Mouse (Mus musculus): ENCODE measurements around the gene Ptpra. TPM values are rescaled to one million over a fixed set of nuclear protein-coding genes. Genes with fewer than 3 reads are reported as not detected.
A peak's percentile ranks its signal among the peaks of the same experiment; 100 is the strongest.
"Not testable (repeated sequence)": the region's sequence is repeated elsewhere in the genome, so short reads cannot be mapped to it uniquely, and the experiment has no call there.

The Ptpra gene
- polyA plus RNA-seq, 1 experiment from 2014 or later = 120 TPM

- Histone ChIP-seq H3K4me2 (replicated peaks) (no peak overlapping the region), H3K36me3 (no peaks in the 10 kb centered on the region), H3K27me3 (no peaks in the 10 kb centered on the region), H3K4me3 (no peak overlapping the region), H3K4me1 (peaks cover 22% of the 10 kb centered on the region), H3K9me3 (peaks cover 3% of the 10 kb centered on the region; the same call in 1 of the 2 replicates), H3K9ac (replicated peaks) (no peak overlapping the region), H3K27ac (replicated peaks) (no peak overlapping the region)
- 41% methylated on average over 4 of the region's 4 CpGs for WGBS
- no peak for ATAC-seq (ENCODE audit: low FRiP score, low read depth)
These were observed 46.9 kb downstream of the Ptpra start for GRCm38 (mm10) chr2:130496931-130497330.

GRCm38 (mm10) chr2:130499546-130499945, 49.5 kb downstream of the Ptpra start:
- 0 out of 2 replicates have a peak, but pooled peaks cover 5% of the 10 kb centered on the region for H3K36me3 ChIP-seq
- H3K4me2 ChIP-seq (replicated peaks) = no peak overlapping the region
- H3K4me1 ChIP-seq = peaks cover 18% of the 10 kb centered on the region
- no peak overlapping the region for H3K9ac ChIP-seq (replicated peaks)
- no peak for ATAC-seq (ENCODE audit: low FRiP score, low read depth)
- no peaks in the 10 kb centered on the region for H3K27me3 ChIP-seq
- 94% methylated on average over 3 of the region's 3 CpGs for WGBS
- no peaks in the 10 kb centered on the region for H3K9me3 ChIP-seq
- H3K4me3 ChIP-seq = no peak overlapping the region
- no peak overlapping the region for H3K27ac ChIP-seq (replicated peaks)

- H3K9ac ChIP-seq (replicated peaks) = no peak overlapping the region
- no peaks in the 10 kb centered on the region for H3K27me3 ChIP-seq
- no peak overlapping the region for H3K27ac ChIP-seq (replicated peaks)
- no peak overlapping the region for H3K4me3 ChIP-seq
- ATAC-seq (ENCODE audit: low FRiP score, low read depth) = no peak
- WGBS = 84% methylated on average over 2 of the region's 2 CpGs
- peaks cover 5% of the 10 kb centered on the region for H3K4me1 ChIP-seq
- no peaks in the 10 kb centered on the region for H3K9me3 ChIP-seq
- H3K36me3 ChIP-seq = peaks cover 11% of the 10 kb centered on the region; the same call in 1 of the 2 replicates
- no peak overlapping the region for H3K4me2 ChIP-seq (replicated peaks)
These were observed 51.5 kb downstream of the Ptpra start for GRCm38 (mm10) chr2:130501556-130501955.

GRCm38 (mm10) chr2:130511616-130512015, 61.5 kb downstream of the Ptpra start:
- not testable (repeated sequence) for H3K4me3 ChIP-seq; H3K4me1 ChIP-seq; ATAC-seq (ENCODE audit: low FRiP score, low read depth); H3K9ac ChIP-seq (replicated peaks); H3K27me3 ChIP-seq; H3K27ac ChIP-seq (replicated peaks); H3K9me3 ChIP-seq; H3K4me2 ChIP-seq (replicated peaks)
- 98% methylated on average over 5 of the region's 5 CpGs for WGBS
- peaks cover 26% of the 10 kb centered on the region for H3K36me3 ChIP-seq

GRCm38 (mm10) chr2:130513907-130514306, 63.8 kb downstream of the Ptpra start:
- Histone ChIP-seq H3K27ac (replicated peaks) (no peak overlapping the region), H3K9me3 (no peaks in the 10 kb centered on the region), H3K4me2 (replicated peaks) (no peak overlapping the region), H3K27me3 (no peaks in the 10 kb centered on the region), H3K4me3 (no peak overlapping the region), H3K9ac (replicated peaks) (no peak overlapping the region), H3K4me1 (peaks cover 8% of the 10 kb centered on the region), H3K36me3 (peaks cover 21% of the 10 kb centered on the region)
- 94% methylated on average over 8 of the region's 8 CpGs for WGBS
- ATAC-seq (ENCODE audit: low FRiP score, low read depth) = no peak

GRCm38 (mm10) chr2:130515791-130516190, 65.7 kb downstream of the Ptpra start:
- peaks cover 18% of the 10 kb centered on the region for H3K36me3 ChIP-seq
- 0 out of 2 replicates have a peak overlapping the region, but pooled peaks have one; percentile 10 for H3K27ac ChIP-seq (replicated peaks)
- WGBS = 26% methylated on average over 5 of the region's 5 CpGs
- H3K4me2 ChIP-seq (replicated peaks) = no peak overlapping the region
- no peaks in the 10 kb centered on the region for H3K9me3 ChIP-seq
- peaks cover 8% of the 10 kb centered on the region for H3K4me1 ChIP-seq
- H3K9ac ChIP-seq (replicated peaks) = no peak overlapping the region
- no peak overlapping the region for H3K4me3 ChIP-seq
- no peak for ATAC-seq (ENCODE audit: low FRiP score, low read depth)
- H3K27me3 ChIP-seq = no peaks in the 10 kb centered on the region

GRCm38 (mm10) chr2:130521927-130522326, 71.8 kb downstream of the Ptpra start:
- no peaks in the 10 kb centered on the region for H3K27me3 ChIP-seq
- no peak overlapping the region for H3K4me3 ChIP-seq
- no peak overlapping the region for H3K4me2 ChIP-seq (replicated peaks)
- peaks cover 45% of the 10 kb centered on the region for H3K36me3 ChIP-seq
- no peak for ATAC-seq (ENCODE audit: low FRiP score, low read depth)
- no peaks in the 10 kb centered on the region for H3K4me1 ChIP-seq
- WGBS = 94% methylated on average over 2 of the region's 2 CpGs
- no peak overlapping the region for H3K9ac ChIP-seq (replicated peaks)
- no peak overlapping the region for H3K27ac ChIP-seq (replicated peaks)
- H3K9me3 ChIP-seq = no peaks in the 10 kb centered on the region

- H3K9me3 ChIP-seq; H3K4me1 ChIP-seq; H3K9ac ChIP-seq (replicated peaks); H3K27me3 ChIP-seq; H3K27ac ChIP-seq (replicated peaks); H3K4me2 ChIP-seq (replicated peaks); H3K4me3 ChIP-seq; ATAC-seq (ENCODE audit: low FRiP score, low read depth): not testable (repeated sequence)
- H3K36me3 ChIP-seq = peaks cover 39% of the 10 kb centered on the region
- WGBS = 93% methylated on average over 4 of the region's 4 CpGs
These were observed 75.4 kb downstream of the Ptpra start for GRCm38 (mm10) chr2:130525480-130525879.

- Histone ChIP-seq H3K9me3 (no peaks in the 10 kb centered on the region), H3K27ac (replicated peaks) (no peak overlapping the region), H3K4me1 (no peaks in the 10 kb centered on the region), H3K36me3 (peaks cover 28% of the 10 kb centered on the region), H3K4me3 (no peak overlapping the region), H3K9ac (replicated peaks) (no peak overlapping the region), H3K4me2 (replicated peaks) (no peak overlapping the region), H3K27me3 (no peaks in the 10 kb centered on the region)
- 81% methylated on average over 6 of the region's 6 CpGs for WGBS
- ATAC-seq (ENCODE audit: low FRiP score, low read depth) = no peak
These were observed 78.4 kb downstream of the Ptpra start for GRCm38 (mm10) chr2:130528457-130528856.

GRCm38 (mm10) chr2:130529290-130529689, 79.2 kb downstream of the Ptpra start:
- Histone ChIP-seq H3K27ac (replicated peaks) (no peak overlapping the region), H3K27me3 (no peaks in the 10 kb centered on the region), H3K36me3 (peaks cover 34% of the 10 kb centered on the region), H3K9me3 (no peaks in the 10 kb centered on the region), H3K4me1 (no peaks in the 10 kb centered on the region), H3K4me2 (replicated peaks) (no peak overlapping the region), H3K4me3 (no peak overlapping the region), H3K9ac (replicated peaks) (no peak overlapping the region)
- WGBS = 97% methylated on average over 2 of the region's 2 CpGs
- no peak for ATAC-seq (ENCODE audit: low FRiP score, low read depth)

- WGBS = 85% methylated on average over 7 of the region's 7 CpGs
- no peak overlapping the region for H3K9ac ChIP-seq (replicated peaks)
- no peak for ATAC-seq (ENCODE audit: low FRiP score, low read depth)
- H3K27me3 ChIP-seq = no peaks in the 10 kb centered on the region
- no peak overlapping the region for H3K4me3 ChIP-seq
- peaks cover 40% of the 10 kb centered on the region for H3K36me3 ChIP-seq
- no peaks in the 10 kb centered on the region for H3K9me3 ChIP-seq
- H3K27ac ChIP-seq (replicated peaks) = no peak overlapping the region
- H3K4me2 ChIP-seq (replicated peaks) = no peak overlapping the region
- H3K4me1 ChIP-seq = no peaks in the 10 kb centered on the region
These were observed 79.8 kb downstream of the Ptpra start for GRCm38 (mm10) chr2:130529925-130530324.

GRCm38 (mm10) chr2:130532201-130532600, 82.1 kb downstream of the Ptpra start:
- no peak for ATAC-seq (ENCODE audit: low FRiP score, low read depth)
- Histone ChIP-seq H3K36me3 (peaks cover 39% of the 10 kb centered on the region), H3K4me1 (no peaks in the 10 kb centered on the region)

GRCm38 (mm10) chr2:130535017-130535416, 84.9 kb downstream of the Ptpra start:
- H3K4me1 ChIP-seq = no peaks in the 10 kb centered on the region
- no peak overlapping the region for H3K4me3 ChIP-seq
- ATAC-seq (ENCODE audit: low FRiP score, low read depth) = no peak
- H3K27me3 ChIP-seq = no peaks in the 10 kb centered on the region
- no peak overlapping the region for H3K27ac ChIP-seq (replicated peaks)
- H3K9ac ChIP-seq (replicated peaks) = no peak overlapping the region
- no peak overlapping the region for H3K4me2 ChIP-seq (replicated peaks)
- H3K9me3 ChIP-seq = no peaks in the 10 kb centered on the region
- 90% methylated on average over 6 of the region's 6 CpGs for WGBS
- H3K36me3 ChIP-seq = peaks cover 52% of the 10 kb centered on the region

More at GRCm38 (mm10) chr2:130532201-130532600, 82.1 kb downstream of the Ptpra start:
- 91% methylated on average over 2 of the region's 2 CpGs for WGBS
- Histone ChIP-seq H3K4me2 (replicated peaks) (no peak overlapping the region), H3K4me3 (no peak overlapping the region), H3K9me3 (no peaks in the 10 kb centered on the region), H3K9ac (replicated peaks) (no peak overlapping the region), H3K27me3 (no peaks in the 10 kb centered on the region), H3K27ac (replicated peaks) (no peak overlapping the region)
